Mouse (Mus musculus) heart, embryonic 13.5 days (tissue): ENCODE data around the gene Hoxb6. TPM values are rescaled to one million over a fixed set of nuclear protein-coding genes. Genes with fewer than 3 reads are reported as not detected.
A peak's percentile ranks its signal among the peaks of the same experiment; 100 is the strongest.

ENCODE experiments used
- ATAC-seq: fragments of 200-750 bp; cut with Nextera tagmentation; 2 replicates; pipeline ENCODE4 v1.8.0; 2017; ENCODE audit warnings: moderate TSS enrichment; ENCODE audit not compliant: insufficient number of reproducible peaks, low FRiP score, low TSS enrichment; ENCODE audit errors: extremely low read depth
- H3K27ac ChIP-seq: fragments of 300-500 bp; sonication (generic); replicated peaks from 2 replicates; pipeline ENCODE4 v1.5.1; 2015; ENCODE audit warnings: moderate library complexity, mild to moderate bottlenecking, inconsistent platforms
- H3K27me3 ChIP-seq: fragments of 300-500 bp; sonication (generic); replicated peaks from 2 replicates; pipeline ENCODE4 v1.6.1; 2015; ENCODE audit warnings: mild to moderate bottlenecking, inconsistent platforms
- H3K36me3 ChIP-seq: fragments of 300-500 bp; sonication (generic); 2 replicates; pipeline ENCODE4 v1.6.1; 2015; ENCODE audit warnings: mild to moderate bottlenecking, inconsistent platforms
- H3K4me1 ChIP-seq: fragments of 300-500 bp; sonication (generic); 2 replicates; pipeline ENCODE4 v1.6.1; 2015; ENCODE audit warnings: inconsistent platforms
- H3K4me2 ChIP-seq: fragments of 300-500 bp; sonication (generic); 2 replicates; pipeline ENCODE4 v1.6.1; 2015; ENCODE audit warnings: inconsistent platforms, mild to moderate bottlenecking, moderate library complexity
- H3K4me3 ChIP-seq: fragments of 300-500 bp; sonication (generic); 2 replicates; pipeline ENCODE4 v1.5.1; 2015; ENCODE audit warnings: moderate library complexity, mild to moderate bottlenecking, inconsistent platforms
- H3K9ac ChIP-seq: fragments of 300-500 bp; sonication (generic); 2 replicates; pipeline ENCODE4 v1.6.1; 2015; ENCODE audit warnings: inconsistent platforms, mild to moderate bottlenecking, moderate library complexity
- H3K9me3 ChIP-seq: fragments of 300-500 bp; sonication (generic); 2 replicates; pipeline ENCODE4 v1.6.1; 2016; ENCODE audit warnings: inconsistent platforms
- WGBS: fragments of 180-500 bp; shearing (Covaris S2); methylation state at CpG from one replicate; pipeline ENCODE4 v1.1.7; 2015; ENCODE audit warnings: mixed read lengths; 5-methylcytosine and 5-hydroxymethylcytosine counted together
- polyA plus RNA-seq: library from polyadenylated mRNA; unstranded; fragments of >200 nt; fragmentation: Nextera tagmentation; extraction: Ambion mirVana; gene quantifications from 2 replicates; pipeline ENCODE4 v1.2.1, GENCODE M21; 2015

The Hoxb6 gene
- 1.4 and 2.0 TPM in 2 replicates for polyA plus RNA-seq

DNA sequence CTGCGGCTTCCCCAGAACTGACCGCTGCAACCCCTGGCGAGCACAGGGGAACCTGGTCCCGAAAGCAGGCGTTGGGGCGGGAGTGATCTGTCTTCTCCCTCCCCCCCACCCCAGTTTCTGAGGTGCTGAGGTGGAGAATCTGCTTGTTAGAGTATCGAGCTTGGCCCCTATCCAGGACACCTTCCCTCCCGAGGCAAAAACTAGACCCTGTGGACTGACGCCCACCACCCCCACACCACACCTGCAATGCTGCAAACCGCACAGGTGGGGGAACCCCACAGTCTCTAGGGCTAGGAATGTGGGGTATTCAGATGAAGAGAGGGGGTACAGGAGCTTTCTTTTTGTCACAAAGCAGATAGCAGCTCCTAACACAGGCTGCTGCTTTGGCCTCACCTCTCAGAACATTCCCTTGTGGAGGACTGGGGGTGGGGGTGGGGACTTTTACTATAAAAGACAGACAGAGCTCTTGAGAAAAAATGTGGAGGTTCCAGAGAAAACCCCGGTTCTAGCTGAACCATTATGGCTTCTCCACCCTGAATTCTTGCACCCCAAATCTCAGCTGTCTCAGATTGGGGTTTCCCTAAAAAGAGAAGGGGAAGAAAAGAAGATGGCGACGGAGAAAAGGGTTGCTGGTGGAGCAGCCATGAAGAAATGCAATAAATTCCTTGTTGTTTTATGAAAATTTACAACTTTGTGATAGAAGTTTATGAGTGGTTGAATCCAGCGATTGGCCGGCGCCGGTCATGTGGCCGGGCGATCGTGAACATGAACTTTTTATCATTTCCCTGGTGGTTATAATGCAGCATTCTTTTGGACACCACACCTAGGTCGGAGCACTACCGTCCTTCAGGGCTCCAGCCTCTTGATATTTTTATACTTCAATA is at the start of gene Hoxb6:
TSS of gene Hoxb6 (plus strand) at position 796 of the 884 bp plus-strand sequence.
- Histone ChIP-seq H3K27ac (no peak within 1 kb of the TSS), H3K36me3 (no peaks in the 10 kb centered on the region), H3K9me3 (no peaks in the 10 kb centered on the region), H3K4me1 (peaks cover 11% of the 10 kb centered on the region), H3K4me3 (peak within 1 kb of the TSS; percentile 0; the same call in 1 of the 2 replicates), H3K4me2 (no peak within 1 kb of the TSS), H3K9ac (no peak within 1 kb of the TSS), H3K27me3 (peaks cover 98% of the 10 kb centered on the region)
- 1% methylated on average over 22 of the region's 22 CpGs for WGBS
- no peak for ATAC-seq

DNA sequence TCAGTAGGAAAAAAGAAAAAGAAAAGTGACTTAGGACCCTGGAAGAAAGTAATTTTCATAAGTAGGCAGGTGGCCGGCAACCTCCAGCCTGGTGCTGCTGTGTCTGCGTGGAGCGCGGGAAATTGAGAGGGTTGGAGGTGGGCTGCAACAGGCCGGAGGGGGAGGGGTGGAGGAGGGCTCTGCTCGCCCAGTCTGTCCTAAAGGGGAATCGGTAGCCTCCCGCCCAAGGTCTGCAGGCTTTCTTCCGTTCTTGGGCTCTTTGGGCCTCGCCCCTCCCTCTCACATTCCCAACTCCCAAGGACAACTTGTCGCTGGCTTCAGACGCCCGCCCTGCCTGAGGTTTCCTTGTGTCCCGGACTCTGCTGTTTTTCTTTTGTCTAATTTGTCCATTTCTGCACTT is 41.4 kb upstream of the Hoxb6 start:
- no peak for ATAC-seq

DNA sequence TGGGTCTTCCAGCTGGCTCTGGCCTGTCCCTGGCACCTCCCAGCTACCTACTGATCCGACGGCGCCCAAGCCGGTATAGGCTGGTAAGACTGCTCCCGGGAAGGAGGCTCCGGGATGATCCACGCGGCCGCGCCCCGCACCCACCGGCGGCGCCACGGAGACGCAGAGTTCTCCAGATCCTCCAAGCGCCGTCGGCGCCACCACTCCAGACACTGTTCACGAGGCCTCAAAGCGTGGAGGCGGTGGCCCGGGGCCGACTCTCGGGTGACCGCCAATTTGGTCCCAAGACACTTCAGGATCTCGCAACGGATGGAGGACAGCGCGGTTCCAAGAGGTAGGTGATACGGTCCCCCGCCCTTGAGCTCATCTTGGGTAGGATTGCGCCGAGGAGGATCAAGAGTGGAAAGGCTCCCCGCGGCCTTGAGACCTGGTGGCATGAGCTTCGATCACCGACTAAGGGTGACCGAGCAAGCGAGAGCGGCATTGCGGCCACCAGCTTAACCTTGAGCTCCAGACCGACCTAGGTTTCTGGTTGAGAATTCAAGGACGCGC is 40.7 kb upstream of the Hoxb6 start:
- H3K9ac ChIP-seq: no peak overlapping the region
- H3K4me3 ChIP-seq: peak overlapping the region; percentile 5; the same call in 1 of the 2 replicates
- no peaks in the 10 kb centered on the region for H3K9me3 ChIP-seq
- WGBS: under 1% methylated on average over 46 of the region's 46 CpGs
- H3K27ac ChIP-seq: no peak overlapping the region
- H3K4me2 ChIP-seq: no peak overlapping the region
- peaks cover 100% of the 10 kb centered on the region for H3K27me3 ChIP-seq
- no peak for ATAC-seq
- H3K4me1 ChIP-seq: peaks cover 7% of the 10 kb centered on the region; the same call in 1 of the 2 replicates
- no peaks in the 10 kb centered on the region for H3K36me3 ChIP-seq

More for the DNA sequence above, 41.4 kb upstream of the Hoxb6 start:
- Histone ChIP-seq H3K9me3 (no peaks in the 10 kb centered on the region), H3K27ac (no peak overlapping the region), H3K27me3 (peaks cover 100% of the 10 kb centered on the region), H3K4me2 (no peak overlapping the region), H3K9ac (no peak overlapping the region), H3K4me1 (peaks cover 7% of the 10 kb centered on the region; the same call in 1 of the 2 replicates), H3K4me3 (0 out of 2 replicates have a peak overlapping the region, but pooled peaks have one; percentile 3), H3K36me3 (no peaks in the 10 kb centered on the region)
- WGBS: 2% methylated on average over 14 of the region's 14 CpGs

DNA sequence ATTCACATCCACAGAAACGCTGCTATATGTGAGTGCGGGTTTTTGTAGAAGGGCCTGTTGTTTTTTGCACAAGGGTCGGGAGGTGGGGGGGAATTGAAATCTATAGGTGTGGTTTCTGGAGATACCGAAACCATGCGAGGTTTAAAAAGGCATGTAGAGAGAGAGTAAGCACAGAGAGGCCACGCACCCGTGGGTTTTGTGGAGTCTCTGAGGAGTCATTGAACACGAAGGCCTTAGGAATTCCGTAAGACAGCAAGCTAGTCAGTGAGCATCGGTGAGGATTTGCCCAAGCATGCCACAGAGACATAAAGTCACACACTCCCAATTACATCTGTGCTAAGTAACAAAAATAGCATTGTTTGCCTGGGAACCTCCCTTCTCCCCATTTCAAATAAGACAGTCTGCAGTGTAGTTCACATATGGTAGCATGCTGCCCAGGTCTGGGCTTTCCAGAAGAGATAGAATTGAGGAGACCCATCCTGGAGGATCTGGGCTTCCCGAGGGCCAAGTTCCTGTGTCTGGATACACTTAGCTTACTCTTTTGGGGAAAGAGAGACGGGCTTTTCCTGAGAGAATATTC is 39.6 kb upstream of the Hoxb6 start:
- ATAC-seq: no peak
- 3% methylated on average over 12 of the region's 12 CpGs for WGBS
- Histone ChIP-seq H3K27me3 (peaks cover 100% of the 10 kb centered on the region), H3K4me2 (no peak overlapping the region), H3K4me1 (peaks cover 7% of the 10 kb centered on the region; the same call in 1 of the 2 replicates), H3K36me3 (no peaks in the 10 kb centered on the region), H3K9ac (no peak overlapping the region), H3K4me3 (no peak overlapping the region), H3K27ac (no peak overlapping the region), H3K9me3 (no peaks in the 10 kb centered on the region)

DNA sequence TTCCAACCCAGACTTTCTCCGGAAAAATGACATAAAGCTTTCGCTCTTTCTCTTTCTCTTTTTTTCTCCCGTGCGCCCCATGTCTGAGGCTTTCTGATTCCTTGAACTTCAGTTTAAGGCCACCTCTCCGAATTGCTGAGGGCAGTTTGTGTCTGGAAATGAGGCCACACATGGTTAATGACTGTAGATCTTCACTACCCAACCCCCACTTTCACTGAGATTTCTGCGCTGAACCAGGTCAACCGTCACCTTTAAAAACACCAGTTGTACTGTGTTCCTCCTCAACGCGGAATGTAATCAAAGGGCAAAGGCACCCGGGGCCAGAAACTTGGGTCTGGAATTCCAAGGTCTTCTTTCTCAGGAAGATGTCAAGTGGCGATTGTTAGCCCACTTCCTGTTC is 38.1 kb upstream of the Hoxb6 start:
- Histone ChIP-seq H3K4me2 (no peak overlapping the region), H3K9ac (no peak overlapping the region), H3K27ac (no peak overlapping the region), H3K4me3 (no peak overlapping the region), H3K27me3 (peaks cover 100% of the 10 kb centered on the region), H3K4me1 (peaks cover 7% of the 10 kb centered on the region; the same call in 1 of the 2 replicates), H3K9me3 (no peaks in the 10 kb centered on the region), H3K36me3 (no peaks in the 10 kb centered on the region)
- no peak for ATAC-seq
- WGBS: 2% methylated on average over 11 of the region's 11 CpGs

DNA sequence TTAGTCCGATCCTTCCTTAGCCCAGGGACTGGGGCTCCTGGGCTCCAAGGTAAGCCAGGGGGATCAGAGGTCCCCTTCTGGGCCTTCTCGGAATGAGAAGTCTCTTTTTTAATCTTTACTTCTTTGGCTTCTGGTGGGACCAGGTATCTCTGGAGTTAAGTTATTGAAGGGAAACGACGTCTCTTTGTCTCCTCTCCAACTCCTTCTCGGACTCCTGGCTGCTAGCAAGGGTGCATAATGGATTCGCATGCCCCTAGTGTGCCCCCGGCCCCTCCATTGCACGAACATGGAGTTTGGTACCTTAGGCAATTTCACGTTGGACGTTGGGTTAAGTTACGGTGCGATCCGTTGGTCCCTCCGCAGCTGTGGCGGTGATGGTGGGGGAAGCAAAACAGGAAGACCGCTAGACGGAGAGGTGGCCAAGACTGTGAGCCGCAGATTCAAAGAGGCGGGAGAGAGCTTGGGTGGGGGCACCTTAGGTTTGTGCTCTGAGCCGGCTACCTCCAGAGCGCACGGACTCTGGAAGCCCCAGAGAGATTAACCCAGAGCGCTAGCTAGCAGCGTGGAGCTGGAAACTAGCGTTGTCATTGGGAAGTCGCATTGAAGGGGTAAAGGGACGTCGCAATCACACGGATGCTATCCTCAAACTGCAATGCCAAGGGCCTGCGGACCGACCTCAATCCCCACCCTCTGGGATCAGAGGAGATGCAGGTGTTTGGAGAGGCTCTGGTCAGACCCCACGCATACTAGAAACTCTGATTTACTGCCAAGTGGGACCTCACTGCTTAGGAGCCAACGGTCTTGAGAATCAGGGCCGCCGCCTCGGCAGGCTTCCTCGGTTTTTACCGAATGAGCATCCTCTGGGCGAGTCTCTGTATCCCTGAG is 36.9 kb upstream of the Hoxb6 start:
- ATAC-seq: no peak
- Histone ChIP-seq H3K9me3 (no peaks in the 10 kb centered on the region), H3K36me3 (no peaks in the 10 kb centered on the region), H3K4me2 (no peak overlapping the region), H3K4me1 (peaks cover 7% of the 10 kb centered on the region; the same call in 1 of the 2 replicates), H3K27ac (no peak overlapping the region), H3K27me3 (peaks cover 100% of the 10 kb centered on the region), H3K9ac (no peak overlapping the region), H3K4me3 (no peak overlapping the region)
- 1% methylated on average over 39 of the region's 39 CpGs for WGBS

DNA sequence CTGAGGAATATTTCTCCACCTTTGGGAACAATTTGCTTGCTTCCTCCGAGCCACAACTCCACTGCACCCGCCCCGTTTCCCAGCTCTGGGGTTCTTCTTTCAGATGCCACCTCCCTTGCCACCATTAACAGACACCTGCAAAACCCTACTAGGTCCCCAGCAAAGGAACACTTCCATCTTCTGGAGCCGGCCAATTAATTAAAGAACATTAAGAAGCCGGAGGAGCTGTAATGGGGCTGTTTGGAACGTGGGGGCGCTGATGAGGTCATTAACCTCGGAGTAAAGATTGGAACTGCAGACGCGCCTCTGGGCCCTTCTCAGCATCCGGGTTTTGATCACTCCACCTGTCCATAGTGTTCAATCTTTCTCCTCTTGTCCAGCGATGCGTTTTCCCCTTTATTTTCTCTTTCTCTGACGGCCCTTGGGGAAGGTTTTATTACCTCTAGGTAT is 36.3 kb upstream of the Hoxb6 start:
- Histone ChIP-seq H3K4me3 (no peak overlapping the region), H3K27me3 (peaks cover 100% of the 10 kb centered on the region), H3K9ac (no peak overlapping the region), H3K9me3 (no peaks in the 10 kb centered on the region), H3K4me2 (no peak overlapping the region), H3K4me1 (peaks cover 4% of the 10 kb centered on the region; the same call in 1 of the 2 replicates), H3K36me3 (no peaks in the 10 kb centered on the region), H3K27ac (no peak overlapping the region)
- no peak for ATAC-seq
- 2% methylated on average over 14 of the region's 14 CpGs for WGBS

DNA sequence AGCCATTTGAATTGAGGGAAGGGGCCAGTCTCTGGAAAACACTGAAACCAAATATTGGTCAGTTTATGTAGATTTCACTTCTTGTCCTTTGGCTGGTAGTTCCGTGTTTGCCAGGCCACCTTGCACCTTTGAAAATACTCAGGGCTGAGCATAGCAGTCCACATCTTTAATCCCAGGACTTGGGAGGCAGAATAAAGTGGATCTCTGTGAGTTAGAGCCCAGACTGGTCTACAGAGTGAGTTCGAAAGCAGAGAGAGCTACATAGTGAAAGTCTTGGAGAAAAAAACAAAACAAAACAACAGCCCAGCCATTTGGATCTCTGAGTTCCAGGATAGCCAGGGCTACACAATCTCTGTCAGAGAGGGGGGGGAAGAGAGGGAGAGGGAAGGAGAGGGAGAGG is 35.1 kb upstream of the Hoxb6 start:
- Histone ChIP-seq H3K27me3 (peaks cover 100% of the 10 kb centered on the region), H3K4me2 (no peak overlapping the region), H3K4me3 (no peak overlapping the region), H3K4me1 (no peaks in the 10 kb centered on the region), H3K9ac (no peak overlapping the region), H3K36me3 (no peaks in the 10 kb centered on the region), H3K27ac (no peak overlapping the region), H3K9me3 (no peaks in the 10 kb centered on the region)
- ATAC-seq: no peak
- 26% methylated on average over 2 of the region's 2 CpGs for WGBS

DNA sequence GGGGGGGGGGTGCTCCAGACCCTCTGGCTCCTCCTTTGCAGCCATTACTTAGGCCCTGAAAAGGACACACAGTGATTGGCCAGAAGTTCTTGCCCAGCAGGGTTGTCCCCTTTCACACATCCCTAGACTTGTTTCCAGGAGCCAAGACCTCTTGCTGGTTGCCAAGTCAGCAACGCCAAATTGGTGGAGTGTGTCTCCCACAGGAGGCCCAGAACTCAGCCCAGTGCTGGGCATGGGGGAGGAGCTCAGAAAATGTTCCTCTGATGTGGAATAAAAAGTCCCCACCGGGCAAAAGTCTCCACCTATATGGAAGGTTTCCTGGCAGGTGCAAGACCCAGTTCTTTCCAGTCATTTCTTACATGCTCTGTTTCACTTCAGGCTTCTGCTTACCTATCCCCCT is 33.2 kb upstream of the Hoxb6 start:
- 3% methylated on average over 2 of the region's 2 CpGs for whole genome bisulfite sequencing
- no peak overlapping the region for H3K4me3 ChIP-seq
- no peaks in the 10 kb centered on the region for H3K9me3 ChIP-seq
- no peaks in the 10 kb centered on the region for H3K36me3 ChIP-seq
- ATAC-seq: no peak
- no peak overlapping the region for H3K27ac ChIP-seq
- H3K4me1 ChIP-seq: no peaks in the 10 kb centered on the region
- H3K9ac ChIP-seq: no peak overlapping the region
- no peak overlapping the region for H3K4me2 ChIP-seq
- peaks cover 100% of the 10 kb centered on the region for H3K27me3 ChIP-seq

DNA sequence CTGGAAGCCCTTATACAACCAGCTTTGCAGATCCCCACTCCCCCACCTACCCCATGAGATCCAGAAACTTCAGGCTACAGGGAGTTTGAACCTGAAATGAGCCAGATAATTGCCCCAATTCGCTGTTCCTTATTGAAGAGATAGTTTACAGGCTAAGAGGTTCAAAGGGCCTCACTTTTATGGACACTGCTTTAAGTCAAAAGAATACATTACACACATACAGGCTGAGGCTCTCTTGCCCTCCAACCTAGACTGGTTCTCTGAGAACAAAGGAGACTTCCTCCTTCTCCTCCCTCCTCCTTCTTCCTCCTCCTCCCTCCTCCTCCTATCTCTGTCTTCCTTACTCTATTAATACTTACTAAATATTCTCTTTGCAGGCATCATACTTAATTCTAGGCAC is 32.8 kb upstream of the Hoxb6 start:
- Histone ChIP-seq H3K4me2 (no peak overlapping the region), H3K27me3 (peaks cover 100% of the 10 kb centered on the region), H3K36me3 (no peaks in the 10 kb centered on the region), H3K9me3 (no peaks in the 10 kb centered on the region), H3K9ac (no peak overlapping the region), H3K4me3 (no peak overlapping the region), H3K27ac (no peak overlapping the region), H3K4me1 (no peaks in the 10 kb centered on the region)
- WGBS: 0% methylated on average over 1 of the region's 1 CpGs
- ATAC-seq: no peak
